19 mouse cellular contexts compared by ENCODE assay signal in genomic region chrX:16907554-16907953, GRCm38 (mm10). TPM values are rescaled to one million over a fixed set of nuclear protein-coding genes. Genes with fewer than 3 reads are reported as not detected.
"Had no signal": no experiment of that assay in that cellular context is flagged by ENCODE, and none has a peak within 500 bp of the region (broad histone marks: within the 10 kb centered on the region; RNA-seq: fewer than 3 reads in every experiment).

No protein-coding gene starts in this region.

- H3K9ac ChIP-seq: kidney, embryonic 15.5 days; limb, embryonic 13.5 days; liver, embryonic 12.5 days; liver, embryonic 15.5 days had no signal

- H3K4me1 ChIP-seq: kidney, embryonic 15.5 days; limb, embryonic 10.5 days; limb, embryonic 13.5 days; liver, embryonic 12.5 days; liver, embryonic 15.5 days had no signal

- H3K27ac ChIP-seq: kidney, embryonic 15.5 days; limb, embryonic 10.5 days; limb, embryonic 13.5 days; liver, embryonic 12.5 days; liver, embryonic 15.5 days had no signal

- DNase-seq: kidney, adult 8-10 months; kidney, postnatal 10 days; kidney, postnatal 36 days; liver; lung, adult 18-20 months; lung, postnatal 36 days; midbrain, embryonic 14.5 days; thymus, adult 18-20 months; thymus, postnatal 36 days had no signal

- H3K4me3 ChIP-seq: kidney, embryonic 15.5 days; limb, embryonic 10.5 days; limb, embryonic 13.5 days; liver, embryonic 12.5 days; liver, embryonic 15.5 days had no signal

- H3K36me3 ChIP-seq: kidney, embryonic 15.5 days; limb, embryonic 10.5 days; limb, embryonic 13.5 days; liver, embryonic 12.5 days; liver, embryonic 15.5 days had no signal

- H3K9me3 ChIP-seq: kidney, embryonic 15.5 days; limb, embryonic 10.5 days; limb, embryonic 13.5 days; liver, embryonic 12.5 days; liver, embryonic 15.5 days had no signal

- H3K4me2 ChIP-seq: kidney, embryonic 15.5 days; limb, embryonic 13.5 days; liver, embryonic 12.5 days; liver, embryonic 15.5 days; midbrain, embryonic 11.5 days had no signal

- ATAC-seq: liver, embryonic 12.5 days had no signal

RNA-seq across cellular contexts. Expression of gene Ndp, which starts 4.0 kb away (rescaled TPM):
- total RNA-seq: megakaryocyte progenitor cell, adult 5-6 weeks; megakaryocyte-erythroid progenitor cell, adult 5-6 weeks had no signal
- polyA plus RNA-seq: liver, embryonic 15.5 days; small intestine, adult 2 months; spleen, adult 2 months had no signal
